Mouse (Mus musculus) hindbrain, embryonic 12.5 days (tissue): Measurements from ENCODE around the gene Smurf1. TPM values are rescaled to one million over a fixed set of nuclear protein-coding genes. Genes with fewer than 3 reads are reported as not detected.

Experiments used
- ATAC-seq: fragments of 200-750 bp; cut with Nextera tagmentation; 2 replicates; pipeline ENCODE4 v1.8.0; 2017; ENCODE audit warnings: moderate TSS enrichment; ENCODE audit not compliant: low FRiP score
- H3K27ac ChIP-seq: fragments of 300-500 bp; sonication (generic); 2 replicates; pipeline ENCODE4 v1.5.1; 2016; ENCODE audit warnings: mild to moderate bottlenecking
- H3K27me3 ChIP-seq: fragments of 300-500 bp; sonication (generic); 2 replicates; pipeline ENCODE4 v1.6.1; 2016; ENCODE audit warnings: mild to moderate bottlenecking
- H3K36me3 ChIP-seq: fragments of 300-500 bp; sonication (generic); 2 replicates; pipeline ENCODE4 v1.6.1; 2016; ENCODE audit warnings: mild to moderate bottlenecking
- H3K4me1 ChIP-seq: fragments of 300-500 bp; sonication (generic); 2 replicates; pipeline ENCODE4 v1.6.1; 2016
- H3K4me2 ChIP-seq: fragments of 300-500 bp; sonication (generic); replicated peaks from 2 replicates; pipeline ENCODE4 v1.6.1; 2016; ENCODE audit warnings: mild to moderate bottlenecking
- H3K4me3 ChIP-seq: fragments of 300-500 bp; sonication (generic); 2 replicates; pipeline ENCODE4 v1.5.1; 2016; ENCODE audit warnings: mild to moderate bottlenecking
- H3K9ac ChIP-seq: fragments of 300-500 bp; sonication (generic); 2 replicates; pipeline ENCODE4 v1.6.1; 2016; ENCODE audit warnings: mild to moderate bottlenecking, moderate library complexity
- H3K9me3 ChIP-seq: fragments of 300-500 bp; sonication (generic); replicated peaks from 2 replicates; pipeline ENCODE4 v1.6.1; 2016; ENCODE audit warnings: mild to moderate bottlenecking
- WGBS: fragments of 180-500 bp; shearing (Covaris S2); methylation state at CpG from one replicate; pipeline ENCODE4 v1.1.7; 2016; 5-methylcytosine and 5-hydroxymethylcytosine counted together
- microRNA-seq: library from miRNA; unstranded; fragments of <30 nt; microRNA quantifications from one replicate; pipeline ENCODE4, GENCODE M21; 2017
- polyA plus RNA-seq: library from polyadenylated mRNA; unstranded; fragments of >200 nt; fragmentation: Nextera tagmentation; extraction: Ambion mirVana; gene quantifications from 2 replicates; pipeline ENCODE4 v1.2.1, GENCODE M21; 2016

Smurf1 gene
- polyA plus RNA-seq, 1 experiment from 2014 or later: 33.3 TPM

GRCm38 (mm10) chr5:144853931-144854330 is 111.7 kb downstream of the Smurf1 start:
- H3K36me3 ChIP-seq: peaks cover 96% of the 10 kb centered on the region
- 96% methylated on average over 5 of the region's 5 CpGs for WGBS
- H3K27me3 ChIP-seq: no peaks in the 10 kb centered on the region
- H3K4me1 ChIP-seq: no peaks in the 10 kb centered on the region
- no peak overlapping the region for H3K4me3 ChIP-seq
- H3K27ac ChIP-seq: no peak overlapping the region
- H3K9ac ChIP-seq: no peak overlapping the region
- no peak overlapping the region for H3K4me2 ChIP-seq
- ATAC-seq: no peak
- H3K9me3 ChIP-seq: no peaks in the 10 kb centered on the region

GRCm38 (mm10) chr5:144851820-144852219 is 113.8 kb downstream of the Smurf1 start:
- no peak overlapping the region for H3K4me2 ChIP-seq
- no peaks in the 10 kb centered on the region for H3K4me1 ChIP-seq
- H3K27ac ChIP-seq: no peak overlapping the region
- no peaks in the 10 kb centered on the region for H3K27me3 ChIP-seq
- WGBS: 97% methylated on average over 3 of the region's 3 CpGs
- H3K9ac ChIP-seq: no peak overlapping the region
- no peaks in the 10 kb centered on the region for H3K9me3 ChIP-seq
- peaks cover 97% of the 10 kb centered on the region for H3K36me3 ChIP-seq
- ATAC-seq: no peak
- no peak overlapping the region for H3K4me3 ChIP-seq

- Histone ChIP-seq H3K9me3 (no peaks in the 10 kb centered on the region), H3K9ac (no peak overlapping the region), H3K4me2 (no peak overlapping the region), H3K27me3 (no peaks in the 10 kb centered on the region), H3K36me3 (peaks cover 97% of the 10 kb centered on the region), H3K27ac (no peak overlapping the region), H3K4me1 (no peaks in the 10 kb centered on the region), H3K4me3 (no peak overlapping the region)
- WGBS: 96% methylated on average over 10 of the region's 10 CpGs
- no peak for ATAC-seq
Observed at GRCm38 (mm10) chr5:144849932-144850331, 115.7 kb downstream of the Smurf1 start.

GRCm38 (mm10) chr5:144848735-144849134 is 116.9 kb downstream of the Smurf1 start:
- Histone ChIP-seq H3K27ac (no peak overlapping the region), H3K9me3 (no peaks in the 10 kb centered on the region), H3K27me3 (no peaks in the 10 kb centered on the region), H3K4me2 (no peak overlapping the region), H3K36me3 (peaks cover 98% of the 10 kb centered on the region), H3K9ac (no peak overlapping the region), H3K4me3 (no peak overlapping the region), H3K4me1 (no peaks in the 10 kb centered on the region)
- ATAC-seq: no peak
- WGBS: 96% methylated on average over 5 of the region's 5 CpGs

- no peak overlapping the region for H3K4me3 ChIP-seq
- H3K36me3 ChIP-seq: peaks cover 96% of the 10 kb centered on the region
- H3K9me3 ChIP-seq: no peaks in the 10 kb centered on the region
- 97% methylated on average over 20 of the region's 20 CpGs for WGBS
- H3K9ac ChIP-seq: no peak overlapping the region
- H3K27ac ChIP-seq: no peak overlapping the region
- ATAC-seq: no peak
- no peak overlapping the region for H3K4me2 ChIP-seq
- no peaks in the 10 kb centered on the region for H3K27me3 ChIP-seq
- no peaks in the 10 kb centered on the region for H3K4me1 ChIP-seq
Observed at GRCm38 (mm10) chr5:144845352-144845751, 120.3 kb downstream of the Smurf1 start.

GRCm38 (mm10) chr5:144836100-144836499 is 129.5 kb downstream of the Smurf1 start:
- H3K4me1 ChIP-seq: no peaks in the 10 kb centered on the region
- no peak overlapping the region for H3K4me3 ChIP-seq
- peaks cover 100% of the 10 kb centered on the region for H3K36me3 ChIP-seq
- 93% methylated on average over 3 of the region's 3 CpGs for WGBS
- no peak overlapping the region for H3K4me2 ChIP-seq
- no peak for ATAC-seq
- no peak overlapping the region for H3K9ac ChIP-seq
- H3K27ac ChIP-seq: no peak overlapping the region
- H3K27me3 ChIP-seq: no peaks in the 10 kb centered on the region
- no peaks in the 10 kb centered on the region for H3K9me3 ChIP-seq

GRCm38 (mm10) chr5:144831840-144832469 is 133.7 kb downstream of the Smurf1 start:
- Histone ChIP-seq H3K9me3 (no peaks in the 10 kb centered on the region), H3K9ac (no peak overlapping the region), H3K27me3 (no peaks in the 10 kb centered on the region), H3K4me3 (no peak overlapping the region), H3K4me2 (no peak overlapping the region), H3K27ac (no peak overlapping the region), H3K4me1 (no peaks in the 10 kb centered on the region), H3K36me3 (peaks cover 100% of the 10 kb centered on the region)
- 93% methylated on average over 9 of the region's 9 CpGs for WGBS
- no peak for ATAC-seq

- Histone ChIP-seq H3K9me3 (no peaks in the 10 kb centered on the region), H3K4me3 (no peak overlapping the region), H3K27me3 (no peaks in the 10 kb centered on the region), H3K4me1 (no peaks in the 10 kb centered on the region), H3K27ac (no peak overlapping the region), H3K36me3 (peaks cover 100% of the 10 kb centered on the region), H3K9ac (no peak overlapping the region), H3K4me2 (no peak overlapping the region)
- WGBS: 97% methylated on average over 4 of the region's 4 CpGs
- no peak for ATAC-seq
Observed at GRCm38 (mm10) chr5:144829631-144830030, 136.0 kb downstream of the Smurf1 start.

GRCm38 (mm10) chr5:144828365-144829102 is 137.1 kb downstream of the Smurf1 start:
- no peak overlapping the region for H3K4me2 ChIP-seq
- H3K9me3 ChIP-seq: no peaks in the 10 kb centered on the region
- no peak overlapping the region for H3K4me3 ChIP-seq
- no peak overlapping the region for H3K27ac ChIP-seq
- no peak overlapping the region for H3K9ac ChIP-seq
- no peak for ATAC-seq
- H3K27me3 ChIP-seq: no peaks in the 10 kb centered on the region
- H3K4me1 ChIP-seq: no peaks in the 10 kb centered on the region
- WGBS: 93% methylated on average over 20 of the region's 20 CpGs
- H3K36me3 ChIP-seq: peaks cover 100% of the 10 kb centered on the region

Small RNAs within 50 kb of the gene (microRNA-seq; reads per million reads assigned to microRNA genes)
- gene Mir7039: not detected

Other genes with a start within 250 kb of the Smurf1 start
- gene Tmem130, start 204.0 kb downstream of the Smurf1 start, polyA plus RNA-seq: 73.4 and 73.8 TPM in 2 replicates
- 92.5 and 94.5 TPM in 2 replicates for gene Trrap, start 198.1 kb downstream of the Smurf1 start, polyA plus RNA-seq
- not detected in 2 replicates for gene Gm4871, start 66.9 kb upstream of the Smurf1 start, polyA plus RNA-seq
- gene 1700018F24Rik, start 77.1 kb upstream of the Smurf1 start, polyA plus RNA-seq: not detected in 2 replicates
- gene Arpc1a, start 118.0 kb upstream of the Smurf1 start, polyA plus RNA-seq: 191 and 201 TPM in 2 replicates
- gene Kpna7, start 118.2 kb upstream of the Smurf1 start, polyA plus RNA-seq: not detected in 2 replicates
- gene Arpc1b, start 148.4 kb upstream of the Smurf1 start, polyA plus RNA-seq: 95.5 and 108 TPM in 2 replicates
- 111 and 144 TPM in 2 replicates for gene Pdap1, start 174.4 kb upstream of the Smurf1 start, polyA plus RNA-seq
- 210 and 215 TPM in 2 replicates for gene Bud31, start 174.5 kb upstream of the Smurf1 start, polyA plus RNA-seq
- gene Ptcd1, start 201.3 kb upstream of the Smurf1 start, polyA plus RNA-seq: 20.6 and 21.3 TPM in 2 replicates
- 58.1 and 58.4 TPM in 2 replicates for gene Cpsf4, start 201.4 kb upstream of the Smurf1 start, polyA plus RNA-seq
- gene Atp5j2, start 226.2 kb upstream of the Smurf1 start, polyA plus RNA-seq: 476 and 529 TPM in 2 replicates
- 10.5 and 11.3 TPM in 2 replicates for gene Zkscan14, start 236.0 kb upstream of the Smurf1 start, polyA plus RNA-seq
- gene Zkscan5, start 238.7 kb upstream of the Smurf1 start, polyA plus RNA-seq: 17.9 and 20.2 TPM in 2 replicates